Mouse (Mus musculus): Measurements from ENCODE around the gene Mapk8ip2. TPM values are rescaled to one million over a fixed set of nuclear protein-coding genes. Genes with fewer than 3 reads are reported as not detected.

The Mapk8ip2 gene
- polyA plus RNA-seq, 1 experiment from 2014 or later = not detected

DNA sequence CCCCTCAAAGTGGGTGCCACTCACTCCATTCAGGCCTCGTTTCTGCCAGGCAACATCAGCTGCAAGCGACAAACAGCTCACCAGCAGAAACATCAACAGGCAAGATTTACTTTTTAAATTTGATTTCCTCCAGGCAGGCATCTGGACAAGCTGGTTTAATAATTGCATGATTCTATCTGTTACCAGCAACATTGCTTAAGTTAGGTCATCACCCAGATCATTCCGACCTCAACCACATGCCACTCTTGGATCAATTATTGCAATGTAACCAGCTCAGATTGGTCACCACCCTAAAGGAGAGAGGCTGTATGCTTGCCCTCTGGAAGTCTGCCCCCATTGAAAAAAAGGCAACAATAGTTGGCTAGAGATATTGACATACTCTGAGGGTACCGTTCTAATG, 17.8 kb downstream of the Mapk8ip2 start:
- DNase-seq (no peak), ATAC-seq (no peak)
- Histone ChIP-seq H3K36me3 (replicated peaks; ENCODE audit: insufficient read depth, low read length) (no peaks in the 10 kb centered on the region), H3K9ac (replicated peaks) (no peak overlapping the region), H3K27me3 (ENCODE audit: insufficient read depth, low read length) (no peaks in the 10 kb centered on the region), H3K27ac (ENCODE audit: low read depth) (no peak overlapping the region), H3K4me2 (ENCODE audit: low read depth, low read length) (no peak overlapping the region), H3K9me3 (ENCODE audit: low read length) (no peaks in the 10 kb centered on the region), H3K4me3 (ENCODE audit: low read depth, low read length) (no peak overlapping the region), H3K4me1 (ENCODE audit: insufficient read depth) (peaks cover 14% of the 10 kb centered on the region)
- WGBS (ENCODE audit: insufficient replicate concordance) = 81% methylated on average over 4 of the region's 4 CpGs
- TF ChIP-seq CTCF (IDR thresholded peaks at IDR 0.05; ENCODE audit: low read depth) (no peak), EP300 (IDR thresholded peaks at IDR 0.05; ENCODE audit: low read depth) (no peak)

DNA sequence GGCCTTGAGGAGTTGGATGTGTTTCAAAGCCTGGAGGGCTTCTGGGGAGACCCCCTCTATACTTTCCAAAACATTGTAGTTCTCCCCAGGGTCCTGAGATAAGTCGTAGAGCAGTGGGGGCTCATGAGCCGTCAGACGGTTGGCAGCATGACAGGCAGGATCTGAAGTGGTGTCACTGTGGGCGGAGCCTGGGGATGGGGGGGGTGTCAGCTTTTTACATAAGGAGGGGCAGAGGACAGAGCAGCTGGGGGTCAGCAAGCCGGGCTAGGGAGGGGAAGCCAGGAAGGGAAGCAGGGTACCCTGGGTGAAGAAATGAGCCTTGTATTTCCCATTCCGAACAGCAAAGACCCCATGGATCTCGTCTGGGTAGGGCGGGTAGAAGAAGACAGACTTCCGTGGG, 19.7 kb downstream of the Mapk8ip2 start:
- 75% methylated on average over 9 of the region's 9 CpGs for WGBS (ENCODE audit: insufficient replicate concordance)
- DNase-seq = no peak

DNA sequence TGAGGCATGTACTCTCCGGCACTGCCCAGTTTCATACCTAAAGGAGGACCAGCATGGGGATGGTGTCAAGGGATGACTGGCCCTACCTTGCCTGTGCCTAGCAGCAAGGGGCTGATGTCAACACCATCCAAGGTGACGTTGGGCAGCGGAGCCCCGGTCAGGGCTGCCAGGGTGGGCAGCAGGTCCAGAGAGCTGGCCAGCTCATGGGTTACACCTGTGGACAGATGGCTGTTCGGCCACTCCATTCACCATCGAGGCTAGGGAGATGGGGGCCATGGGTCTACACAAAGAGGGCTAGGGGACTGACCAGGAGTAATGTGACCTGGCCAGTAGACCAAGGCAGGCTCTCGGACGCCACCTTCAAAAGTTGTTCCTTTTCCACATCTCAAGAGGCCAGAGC, 20.2 kb downstream of the Mapk8ip2 start:
- no peak overlapping the region for H3K4me3 ChIP-seq (ENCODE audit: low read depth, low read length)
- WGBS (ENCODE audit: insufficient replicate concordance) = 88% methylated on average over 8 of the region's 8 CpGs
- no peaks in the 10 kb centered on the region for H3K27me3 ChIP-seq (ENCODE audit: insufficient read depth, low read length)
- no peak overlapping the region for H3K27ac ChIP-seq (ENCODE audit: low read depth)
- H3K36me3 ChIP-seq (replicated peaks; ENCODE audit: insufficient read depth, low read length) = no peaks in the 10 kb centered on the region
- no peak overlapping the region for H3K9ac ChIP-seq (replicated peaks)
- no peak for ATAC-seq
- peaks cover 18% of the 10 kb centered on the region for H3K4me1 ChIP-seq (ENCODE audit: insufficient read depth)
- H3K4me2 ChIP-seq (ENCODE audit: low read depth, low read length) = no peak overlapping the region
- TF ChIP-seq CTCF (IDR thresholded peaks at IDR 0.05; ENCODE audit: low read depth) = no peak
- no peaks in the 10 kb centered on the region for H3K9me3 ChIP-seq (ENCODE audit: low read length)
- no peak for DNase-seq

More for the DNA sequence above, 19.7 kb downstream of the Mapk8ip2 start:
- no peak for ATAC-seq
- no peak overlapping the region for H3K27ac ChIP-seq (ENCODE audit: low read depth)
- no peaks in the 10 kb centered on the region for H3K36me3 ChIP-seq (replicated peaks; ENCODE audit: insufficient read depth, low read length)
- H3K9ac ChIP-seq (replicated peaks) = no peak overlapping the region
- H3K9me3 ChIP-seq (ENCODE audit: low read length) = no peaks in the 10 kb centered on the region
- H3K27me3 ChIP-seq (ENCODE audit: insufficient read depth, low read length) = no peaks in the 10 kb centered on the region
- no peak for TF ChIP-seq EP300 (IDR thresholded peaks at IDR 0.05; ENCODE audit: low read depth)
- no peak overlapping the region for H3K4me2 ChIP-seq (ENCODE audit: low read depth, low read length)
- no peak overlapping the region for H3K4me3 ChIP-seq (ENCODE audit: low read depth, low read length)
- H3K4me1 ChIP-seq (ENCODE audit: insufficient read depth) = peaks cover 18% of the 10 kb centered on the region

DNA sequence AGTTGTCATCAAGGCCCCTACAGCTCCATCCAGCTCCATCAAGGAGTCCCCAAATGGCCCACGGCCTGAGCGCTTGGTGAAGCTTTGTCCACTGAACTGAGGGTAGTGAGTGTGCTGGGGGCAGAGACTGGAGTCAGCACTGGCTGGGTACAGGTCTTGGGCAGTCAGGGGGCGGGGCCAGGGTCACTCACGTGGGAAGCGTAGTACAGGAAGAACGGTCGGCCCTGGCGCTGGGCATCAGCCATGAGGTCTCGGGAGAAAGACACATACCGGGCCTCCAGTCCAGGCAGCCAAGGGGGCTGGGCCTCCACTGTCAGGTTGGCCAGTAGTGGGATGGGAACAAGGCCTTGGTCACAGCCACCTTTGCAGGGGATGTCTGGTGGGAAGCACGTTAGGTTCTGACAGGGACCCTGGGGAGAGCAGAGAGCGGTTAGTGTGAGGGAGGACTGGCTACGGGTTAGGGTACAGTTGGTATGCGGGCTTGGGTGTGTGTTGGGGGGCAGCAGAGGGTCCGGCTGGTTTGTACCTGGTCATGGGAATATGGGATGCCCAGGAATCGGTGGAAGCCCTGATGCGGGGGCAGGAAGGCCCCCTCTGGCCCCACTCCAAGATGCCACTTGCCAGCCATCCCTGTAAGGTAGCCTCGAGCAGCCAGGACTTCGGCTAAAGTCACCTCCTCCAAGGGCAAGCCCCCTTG, 21.0 kb downstream of the Mapk8ip2 start:
- ATAC-seq (no peak), DNase-seq (no peak)
- H3K4me2 ChIP-seq (ENCODE audit: low read depth, low read length) = peak overlapping the region; percentile 84; the same call in 1 of the 2 replicates

DNA sequence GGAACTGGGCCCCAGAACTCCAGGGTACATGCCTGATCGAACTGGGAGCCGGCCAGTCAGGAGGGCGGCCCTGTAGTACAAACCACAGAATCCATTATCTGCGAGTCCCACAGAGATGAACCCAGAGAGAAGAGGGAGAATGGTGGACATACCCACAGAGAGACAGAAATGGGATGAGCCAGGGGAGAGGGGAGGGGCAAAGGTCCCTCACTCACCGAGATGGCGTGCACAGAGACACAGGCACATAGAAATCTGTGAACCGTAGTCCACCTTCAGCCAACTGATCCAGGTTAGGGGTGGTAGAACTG, 21.5 kb downstream of the Mapk8ip2 start:
- H3K9ac ChIP-seq (replicated peaks) = peak overlapping the region; percentile 66
- H3K4me1 ChIP-seq (ENCODE audit: insufficient read depth) = peaks cover 18% of the 10 kb centered on the region
- no peaks in the 10 kb centered on the region for H3K9me3 ChIP-seq (ENCODE audit: low read length)
- no peaks in the 10 kb centered on the region for H3K27me3 ChIP-seq (ENCODE audit: insufficient read depth, low read length)
- no peak for TF ChIP-seq EP300 (IDR thresholded peaks at IDR 0.05; ENCODE audit: low read depth)
- TF ChIP-seq CTCF (IDR thresholded peaks at IDR 0.05; ENCODE audit: low read depth) = no peak
- DNase-seq (no peak), ATAC-seq (no peak)
- peak overlapping the region; percentile 59 for H3K4me3 ChIP-seq (ENCODE audit: low read depth, low read length)
- H3K27ac ChIP-seq (ENCODE audit: low read depth) = no peak overlapping the region
- peak overlapping the region; percentile 84 for H3K4me2 ChIP-seq (ENCODE audit: low read depth, low read length)
- no peaks in the 10 kb centered on the region for H3K36me3 ChIP-seq (replicated peaks; ENCODE audit: insufficient read depth, low read length)
- WGBS (ENCODE audit: insufficient replicate concordance) = 60% methylated on average over 7 of the region's 7 CpGs

More for the DNA sequence above, 21.0 kb downstream of the Mapk8ip2 start:
- WGBS (ENCODE audit: insufficient replicate concordance) = 90% methylated on average over 18 of the region's 19 CpGs
- no peaks in the 10 kb centered on the region for H3K36me3 ChIP-seq (replicated peaks; ENCODE audit: insufficient read depth, low read length)
- TF ChIP-seq EP300 (IDR thresholded peaks at IDR 0.05; ENCODE audit: low read depth) (no peak), CTCF (IDR thresholded peaks at IDR 0.05; ENCODE audit: low read depth) (no peak)
- no peak overlapping the region for H3K27ac ChIP-seq (ENCODE audit: low read depth)
- no peak overlapping the region for H3K9ac ChIP-seq (replicated peaks)
- peaks cover 18% of the 10 kb centered on the region for H3K4me1 ChIP-seq (ENCODE audit: insufficient read depth)
- no peaks in the 10 kb centered on the region for H3K9me3 ChIP-seq (ENCODE audit: low read length)
- H3K4me3 ChIP-seq (ENCODE audit: low read depth, low read length) = no peak overlapping the region
- no peaks in the 10 kb centered on the region for H3K27me3 ChIP-seq (ENCODE audit: insufficient read depth, low read length)

DNA sequence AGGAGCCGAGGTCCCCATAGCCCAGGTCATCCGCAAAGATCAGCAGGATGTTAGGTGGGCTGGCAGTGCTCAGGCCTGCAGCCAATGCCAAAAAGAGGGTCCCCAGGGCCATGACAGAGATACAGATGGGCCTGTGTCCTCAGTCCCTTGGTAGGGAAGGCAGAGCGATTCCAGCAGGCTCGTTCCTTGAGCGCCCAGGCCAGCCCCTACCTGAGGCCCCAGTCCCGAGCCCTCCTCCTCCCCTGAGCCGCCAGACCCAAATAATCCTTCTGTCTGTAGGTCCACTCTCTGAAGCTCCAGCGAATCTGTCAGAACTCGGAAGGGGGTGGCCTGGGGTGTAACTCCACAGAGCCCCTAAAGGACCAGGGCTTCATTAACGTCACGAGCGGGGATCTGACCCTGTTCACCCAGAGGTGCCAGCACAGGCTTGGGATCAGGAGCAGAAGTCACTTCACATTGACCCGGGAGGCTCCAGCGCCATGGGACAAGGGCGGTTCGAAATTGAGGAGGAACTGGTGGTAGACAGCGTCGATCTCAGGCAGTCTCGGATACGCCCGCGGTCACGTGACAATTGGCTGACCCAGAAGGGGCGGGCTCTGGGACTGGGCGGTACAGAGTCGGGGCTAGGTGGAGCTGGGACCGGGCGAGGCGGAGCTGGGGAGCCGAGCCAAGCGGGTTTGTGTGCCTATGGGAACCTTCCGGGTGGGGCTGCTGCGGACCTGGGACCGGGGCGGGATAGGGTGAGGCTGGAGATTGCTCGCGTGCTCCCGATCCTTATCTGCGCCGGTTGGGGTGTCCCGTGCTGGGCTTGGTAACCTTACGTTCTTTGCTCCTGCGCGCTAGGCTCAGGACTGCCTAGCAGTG, 22.1 kb downstream of the Mapk8ip2 start:
- Histone ChIP-seq H3K9ac (replicated peaks) (peak overlapping the region; percentile 66), H3K27ac (ENCODE audit: low read depth) (peak overlapping the region; percentile 66), H3K4me3 (ENCODE audit: low read depth, low read length) (peak overlapping the region; percentile 59), H3K9me3 (ENCODE audit: low read length) (no peaks in the 10 kb centered on the region), H3K4me1 (ENCODE audit: insufficient read depth) (peaks cover 18% of the 10 kb centered on the region), H3K4me2 (ENCODE audit: low read depth, low read length) (peak overlapping the region; percentile 84), H3K36me3 (replicated peaks; ENCODE audit: insufficient read depth, low read length) (no peaks in the 10 kb centered on the region), H3K27me3 (ENCODE audit: insufficient read depth, low read length) (no peaks in the 10 kb centered on the region)
- DNase-seq (peak; percentile 95), ATAC-seq (peak; percentile 97)
- no peak for TF ChIP-seq EP300 (IDR thresholded peaks at IDR 0.05; ENCODE audit: low read depth)
- no peak for TF ChIP-seq CTCF (IDR thresholded peaks at IDR 0.05; ENCODE audit: low read depth)
- 9% methylated on average over 44 of the region's 44 CpGs for whole genome bisulfite sequencing (ENCODE audit: insufficient replicate concordance)
